Mouse (Mus musculus): ENCODE data around the gene Slit3.

Gene Slit3

GRCm38 (mm10) chr11:35337927-35338819 is 217.1 kb downstream of the Slit3 start:
- in situ Hi-C loops (cut with MboI; ENCODE audit: low sequenced_read_pairs): no loop called here

DNA sequence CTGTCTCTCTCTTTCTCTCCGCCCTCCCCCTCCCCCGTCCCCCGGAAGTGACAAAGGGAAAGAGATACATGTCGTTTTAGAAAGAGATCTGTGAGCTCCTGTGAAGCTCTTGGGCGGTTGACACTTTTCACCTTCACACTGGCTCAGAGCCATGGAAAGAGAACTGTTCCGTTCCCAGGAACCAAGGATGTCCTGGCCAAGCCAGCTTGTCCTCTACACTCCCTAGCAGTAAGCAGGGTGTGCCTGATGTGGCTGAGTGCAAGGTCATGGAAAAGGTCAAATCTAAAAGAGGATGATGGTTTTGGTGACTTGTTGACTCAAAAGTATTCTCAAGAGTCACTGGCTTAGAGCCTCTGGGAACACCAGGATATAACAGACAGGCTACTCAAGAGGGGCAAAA is 219.7 kb downstream of the Slit3 start:
- in situ Hi-C loops (cut with MboI; ENCODE audit: low sequenced_read_pairs): no loop called here

- in situ Hi-C loops (cut with MboI; ENCODE audit: low sequenced_read_pairs): no loop called here
Measured at GRCm38 (mm10) chr11:35342486-35342885, 221.5 kb downstream of the Slit3 start.

DNA sequence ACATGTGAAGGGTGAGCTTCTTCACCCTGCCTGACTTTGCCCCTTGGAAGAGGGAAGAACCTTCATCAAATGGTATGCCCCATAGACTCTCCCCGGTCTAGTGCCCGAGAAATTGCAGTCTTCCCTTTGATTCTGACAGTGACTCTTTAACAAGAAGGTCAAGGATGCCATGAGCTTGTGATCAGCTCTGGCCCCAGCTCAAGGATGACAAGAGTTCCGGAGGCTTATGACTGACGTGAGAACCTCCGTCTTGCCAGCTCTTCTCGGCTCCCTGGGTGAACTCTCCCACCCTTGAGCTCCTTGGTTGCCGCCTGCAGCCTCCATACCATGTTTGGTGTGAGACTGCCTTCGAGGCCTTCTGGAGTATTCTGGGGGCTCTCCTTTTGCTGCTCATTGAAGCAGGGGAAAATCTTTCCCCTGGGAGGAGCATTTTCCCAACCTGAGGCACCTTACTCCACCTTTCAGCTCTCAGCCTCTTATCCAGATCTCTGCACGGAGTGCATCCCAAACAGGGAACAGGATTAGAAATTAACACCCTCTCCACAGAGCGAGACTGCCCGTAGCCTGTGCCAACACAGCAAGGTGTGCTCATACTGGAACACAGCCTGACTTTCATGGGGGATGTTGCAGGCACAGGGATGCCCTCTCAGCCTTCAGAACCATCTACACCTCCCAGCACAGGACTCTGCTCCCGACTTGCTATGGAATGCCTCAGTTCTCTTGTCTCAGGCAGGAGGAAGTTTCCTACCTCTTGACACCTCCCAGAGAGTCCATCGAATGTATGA is 224.9 kb downstream of the Slit3 start:
- in situ Hi-C loops (cut with MboI; ENCODE audit: low sequenced_read_pairs): no loop called here

DNA sequence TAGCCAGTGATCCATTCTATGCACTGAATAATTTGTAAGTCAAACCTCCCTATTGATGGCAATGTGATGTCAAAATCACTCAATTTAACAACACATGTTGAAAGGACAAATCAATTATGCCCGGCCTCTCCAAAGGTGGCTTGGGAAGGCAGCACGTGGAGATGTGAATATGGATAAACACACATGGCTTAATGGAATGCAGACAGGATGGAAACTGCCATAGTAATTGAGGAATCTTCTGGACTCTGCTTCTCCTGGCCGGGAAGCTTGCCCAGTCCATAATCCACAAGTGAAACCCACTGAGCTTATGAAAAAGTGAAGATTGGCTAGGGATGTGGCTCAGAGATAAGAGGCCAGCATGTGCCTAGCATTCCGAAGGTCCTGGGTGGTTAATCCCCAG is 227.1 kb downstream of the Slit3 start:
- in situ Hi-C loops (cut with MboI; ENCODE audit: low sequenced_read_pairs): no loop called here

DNA sequence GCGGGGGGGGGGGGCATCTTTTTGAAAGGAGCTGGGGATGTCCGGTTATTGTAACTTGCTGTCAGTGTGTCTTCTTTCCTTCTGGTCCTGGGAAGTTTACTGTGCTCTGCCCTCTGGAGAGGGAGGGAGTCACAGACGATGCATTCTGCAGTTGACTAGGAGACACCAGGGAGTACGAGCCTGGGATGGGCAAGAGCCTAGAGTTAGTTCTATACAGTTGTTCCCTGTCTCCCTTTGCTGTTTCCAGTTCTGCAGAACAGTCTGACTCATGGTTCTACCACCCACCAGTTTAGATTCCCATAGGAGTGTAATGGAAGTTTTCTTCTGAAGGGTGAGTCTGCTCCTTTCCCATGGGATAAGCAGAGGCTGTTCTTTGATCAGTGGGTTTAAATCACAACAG is 229.9 kb downstream of the Slit3 start:
- in situ Hi-C loops (cut with MboI; ENCODE audit: low sequenced_read_pairs): no loop called here

DNA sequence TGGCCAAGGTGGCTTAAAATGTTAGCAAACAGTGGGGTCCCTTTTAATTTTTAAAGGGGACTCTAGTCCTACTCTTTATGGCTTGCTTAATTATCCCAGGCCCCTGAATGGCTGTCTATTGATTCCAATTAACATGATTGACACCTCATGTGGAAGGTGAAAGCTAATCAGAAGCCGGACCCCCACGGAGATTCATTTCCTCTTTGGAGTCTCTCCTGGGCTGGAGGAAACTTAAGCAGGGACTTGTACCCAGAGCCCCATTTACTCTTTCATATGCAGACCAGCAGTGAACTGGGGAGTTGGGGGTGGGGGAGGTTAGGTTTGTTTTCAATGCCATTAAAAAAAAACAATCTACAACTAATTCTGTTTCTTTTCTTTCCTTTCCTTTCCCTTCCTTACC is 230.4 kb downstream of the Slit3 start:
- in situ Hi-C loops (cut with MboI; ENCODE audit: low sequenced_read_pairs): no loop called here

DNA sequence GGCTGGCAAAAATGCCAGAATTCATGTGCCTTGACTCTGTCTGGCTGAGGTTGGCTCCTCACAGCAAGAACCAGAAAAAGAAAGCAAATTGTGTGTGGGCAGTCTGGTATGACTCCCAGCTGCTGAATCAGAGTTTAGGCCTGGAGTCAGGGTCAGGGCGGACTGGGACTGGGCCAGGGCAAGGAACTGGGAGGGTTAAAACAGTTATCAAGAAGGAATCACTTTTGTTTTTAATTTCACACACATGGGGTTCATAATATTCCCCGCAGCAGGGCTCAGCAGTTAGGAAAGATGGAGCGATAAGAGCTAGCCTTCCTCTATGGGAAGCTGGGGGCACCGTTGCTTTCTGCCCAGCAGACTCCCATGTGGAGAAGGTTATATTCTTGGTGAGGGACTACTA is 234.8 kb downstream of the Slit3 start:
- in situ Hi-C loops (cut with MboI; ENCODE audit: low sequenced_read_pairs): no loop called here

DNA sequence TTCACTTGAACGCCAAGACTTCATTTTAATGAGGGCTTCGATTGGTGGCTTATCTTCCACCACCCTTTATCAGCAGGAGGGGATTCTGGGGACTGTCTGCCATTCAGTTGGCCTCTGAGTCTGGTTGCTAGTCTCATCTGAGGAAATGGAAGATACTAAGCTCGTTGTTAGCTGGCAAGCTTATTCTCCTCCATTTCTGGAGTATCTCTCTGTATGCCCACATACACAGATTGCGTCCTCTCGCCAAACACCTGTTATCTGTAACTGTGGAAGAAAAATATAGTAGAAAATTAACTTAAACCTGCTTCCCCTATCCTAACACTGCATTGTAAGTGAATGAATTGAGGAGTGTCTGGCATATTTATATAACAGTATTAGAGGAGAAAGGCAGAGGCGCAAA is 240.0 kb downstream of the Slit3 start:
- in situ Hi-C loops (cut with MboI; ENCODE audit: low sequenced_read_pairs): no loop called here

GRCm38 (mm10) chr11:35362975-35363374 is 242.0 kb downstream of the Slit3 start:
- in situ Hi-C loops (cut with MboI; ENCODE audit: low sequenced_read_pairs): no loop called here

DNA sequence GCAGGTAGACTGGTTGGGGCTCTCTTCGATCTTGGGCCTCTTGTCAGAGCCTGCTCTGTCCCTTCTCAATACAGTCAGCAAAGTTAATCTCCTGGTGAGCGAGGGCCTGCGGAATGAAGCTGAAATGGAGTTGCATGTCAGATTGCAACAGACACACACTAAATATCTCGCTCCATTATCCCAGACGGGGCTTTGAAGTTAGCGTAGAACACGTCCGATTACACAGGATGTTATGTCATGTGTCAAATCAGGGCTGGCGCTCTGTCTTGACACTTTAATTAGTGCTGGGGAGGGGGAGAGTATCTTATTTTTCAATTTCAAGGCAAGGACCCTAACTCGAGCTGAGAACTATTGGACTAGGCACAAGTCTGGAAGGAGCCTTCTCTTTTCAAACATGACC is 243.4 kb downstream of the Slit3 start:
- in situ Hi-C loops (cut with MboI; ENCODE audit: low sequenced_read_pairs): no loop called here

GRCm38 (mm10) chr11:35365510-35365931 is 244.5 kb downstream of the Slit3 start:
- in situ Hi-C loops (cut with MboI; ENCODE audit: low sequenced_read_pairs): no loop called here

GRCm38 (mm10) chr11:35366611-35367010 is 245.6 kb downstream of the Slit3 start:
- in situ Hi-C loops (cut with MboI; ENCODE audit: low sequenced_read_pairs): no loop called here

GRCm38 (mm10) chr11:35367248-35367647 is 246.2 kb downstream of the Slit3 start:
- in situ Hi-C loops (cut with MboI; ENCODE audit: low sequenced_read_pairs): no loop called here

DNA sequence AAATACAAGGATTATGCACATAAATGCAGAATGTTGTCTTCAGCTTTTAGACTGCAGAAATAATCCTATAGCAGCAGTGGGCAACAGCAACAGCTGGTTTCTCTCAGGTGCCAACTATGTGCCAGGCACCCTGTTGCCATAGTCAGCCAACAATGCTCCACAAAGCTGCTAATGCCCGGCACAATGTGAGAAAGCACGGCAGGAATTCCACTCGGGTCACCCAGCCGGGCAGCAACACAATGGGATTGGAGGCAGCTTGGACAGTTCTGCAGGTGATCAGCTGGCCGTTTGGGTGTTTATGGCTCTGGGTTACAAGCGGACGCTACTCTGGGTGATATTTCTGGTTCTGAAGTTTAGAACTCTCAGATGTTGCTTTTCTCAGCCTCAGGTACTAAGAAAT is 248.9 kb downstream of the Slit3 start:
- in situ Hi-C loops (cut with MboI; ENCODE audit: low sequenced_read_pairs): no loop called here

DNA sequence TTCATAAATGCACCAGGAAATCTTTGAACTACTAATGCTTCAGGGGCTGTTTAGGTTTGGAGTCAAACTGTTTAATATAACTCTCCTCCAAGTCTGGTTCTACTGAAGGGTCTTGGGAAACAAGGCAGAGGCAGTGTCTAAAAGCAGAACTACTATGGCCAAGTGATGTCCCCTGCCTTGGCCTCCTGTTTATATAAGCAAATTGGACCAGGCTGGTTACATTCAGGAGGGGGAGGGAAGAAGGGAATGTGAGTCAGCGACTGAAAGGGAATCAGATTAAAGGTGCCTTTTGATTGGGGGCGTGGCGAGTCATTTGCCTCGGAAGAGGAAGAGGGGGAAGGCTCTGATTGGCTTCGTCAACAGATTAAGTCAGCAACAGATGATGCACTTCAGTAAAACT is 249.7 kb downstream of the Slit3 start:
- in situ Hi-C loops (cut with MboI; ENCODE audit: low sequenced_read_pairs): no loop called here

- in situ Hi-C loops (cut with MboI; ENCODE audit: low sequenced_read_pairs): no loop called here
Measured at GRCm38 (mm10) chr11:35372410-35372809, 251.4 kb downstream of the Slit3 start.

- in situ Hi-C loops (cut with MboI; ENCODE audit: low sequenced_read_pairs): no loop called here
Measured at GRCm38 (mm10) chr11:35375072-35375471, 254.0 kb downstream of the Slit3 start.

DNA sequence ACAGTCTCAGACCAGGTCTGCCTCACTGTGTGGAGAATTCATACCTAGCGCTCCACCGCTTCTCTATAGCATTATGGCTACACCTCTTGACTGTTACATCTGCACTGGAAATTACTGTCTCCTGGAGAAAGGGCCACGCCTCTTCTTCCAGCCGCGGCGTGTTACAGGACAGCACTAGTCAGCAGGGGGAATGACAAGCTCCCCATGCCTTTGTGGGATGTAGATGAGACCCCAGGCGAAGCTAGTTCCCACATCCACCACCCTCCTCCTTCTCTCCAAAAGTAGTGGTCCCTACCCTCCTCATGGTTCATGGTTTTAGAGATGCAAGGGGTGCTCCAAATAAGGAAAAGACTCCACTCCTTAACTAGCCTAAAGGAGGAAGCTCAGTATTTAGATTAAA is 257.8 kb downstream of the Slit3 start:
- in situ Hi-C loops (cut with MboI; ENCODE audit: low sequenced_read_pairs): no loop called here

- in situ Hi-C loops (cut with MboI; ENCODE audit: low sequenced_read_pairs): no loop called here
Measured at GRCm38 (mm10) chr11:35379407-35379806, 258.4 kb downstream of the Slit3 start.

- in situ Hi-C loops (cut with MboI; ENCODE audit: low sequenced_read_pairs): no loop called here
Measured at GRCm38 (mm10) chr11:35380766-35381165, 259.7 kb downstream of the Slit3 start.

DNA sequence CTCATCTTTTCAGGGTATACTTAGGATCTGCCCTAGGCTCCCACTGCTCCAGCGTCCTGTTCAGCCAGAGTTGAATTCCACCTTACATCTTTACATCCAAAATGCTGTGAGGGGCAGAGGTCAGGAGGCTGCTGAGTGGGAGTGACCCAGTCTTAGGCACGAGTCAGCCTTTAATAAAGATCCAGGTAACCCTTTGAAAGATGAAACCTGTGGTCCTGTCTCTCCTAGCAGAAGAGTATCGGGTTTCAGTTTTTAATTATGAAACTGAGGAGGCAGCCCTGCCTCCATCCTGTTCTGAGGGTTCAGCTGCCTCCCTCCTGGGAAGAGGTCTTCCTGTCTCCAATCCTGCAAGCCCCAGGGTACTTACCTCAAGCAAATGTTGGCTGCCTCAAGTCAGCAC is 264.4 kb downstream of the Slit3 start:
- in situ Hi-C loops (cut with MboI; ENCODE audit: low sequenced_read_pairs): no loop called here
